Mouse (Mus musculus) left cerebral cortex, adult 18-20 months (tissue): ENCODE measurements around the gene Gstm2. TPM values are rescaled to one million over a fixed set of nuclear protein-coding genes. Genes with fewer than 3 reads are reported as not detected.
"Not testable (repeated sequence)": the region's sequence is repeated elsewhere in the genome, so short reads cannot be mapped to it uniquely, and the experiment has no call there.

Experiments
- DNase-seq, 2 experiments: peaks; one replicate each; pipeline ENCODE4 v3.0.0; 2021 to 2022; ENCODE audit warnings: low spot score in 2 of 2, mixed read lengths in 1 of 2
- total RNA-seq, 2 experiments: library from RNA; stranded (reverse); gene quantifications; 2 replicates each; pipeline ENCODE4 v1.2.3; 2021

The Gstm2 gene
- total RNA-seq, 2 experiments from 2014 or later, result 5.0 to 5.7 TPM

GRCm38 (mm10) chr3:107998591-107998990 lies 12.3 kb upstream of the Gstm2 start:
- DNase-seq, result no peak

- DNase-seq, result no peak
Measured at GRCm38 (mm10) chr3:107996576-107996975, 10.3 kb upstream of the Gstm2 start.

- not testable (repeated sequence) for DNase-seq
Measured at GRCm38 (mm10) chr3:107995974-107996373, 9.7 kb upstream of the Gstm2 start.

- not testable (repeated sequence) for DNase-seq
Measured at GRCm38 (mm10) chr3:107985141-107985540, 1.1 kb downstream of the Gstm2 start.

- DNase-seq, result no peak
Measured at GRCm38 (mm10) chr3:107984471-107984870, 1.8 kb downstream of the Gstm2 start.

- DNase-seq, result no peak
Measured at GRCm38 (mm10) chr3:107983771-107984170, 2.5 kb downstream of the Gstm2 start.

- peak in 1 of 2 experiments; percentile 18 for DNase-seq
Measured at GRCm38 (mm10) chr3:107982726-107983125, 3.5 kb downstream of the Gstm2 start.

- no peak for DNase-seq
Measured at GRCm38 (mm10) chr3:107981261-107981660, 5.0 kb downstream of the Gstm2 start.

GRCm38 (mm10) chr3:107977691-107978090 lies 8.6 kb downstream of the Gstm2 start:
- no peak for DNase-seq

GRCm38 (mm10) chr3:107974237-107974636 lies 12.0 kb downstream of the Gstm2 start:
- DNase-seq, result no peak

- no peak for DNase-seq
Measured at GRCm38 (mm10) chr3:107972070-107972469, 14.2 kb downstream of the Gstm2 start.

GRCm38 (mm10) chr3:107971101-107971500 lies 15.2 kb downstream of the Gstm2 start:
- DNase-seq, result not testable (repeated sequence)

- no peak for DNase-seq
Measured at GRCm38 (mm10) chr3:107968724-107969395, 17.4 kb downstream of the Gstm2 start, which contains the start of gene Gstm3. Gene Gstm3, minus strand, starts transcription at chr3:107969283.

- DNase-seq, result no peak
Measured at GRCm38 (mm10) chr3:107966631-107967030, 19.6 kb downstream of the Gstm2 start.

- no peak for DNase-seq
Measured at GRCm38 (mm10) chr3:107965592-107965991, 20.7 kb downstream of the Gstm2 start.

- DNase-seq, result no peak
Measured at GRCm38 (mm10) chr3:107964656-107965308, 21.5 kb downstream of the Gstm2 start.

- DNase-seq, result no peak
Measured at GRCm38 (mm10) chr3:107964026-107964425, 22.2 kb downstream of the Gstm2 start.

GRCm38 (mm10) chr3:107955260-107955659 lies 31.0 kb downstream of the Gstm2 start:
- DNase-seq, result not testable (repeated sequence)

GRCm38 (mm10) chr3:107953906-107954305 lies 32.3 kb downstream of the Gstm2 start:
- no peak for DNase-seq

- DNase-seq, result peak in 1 of 2 experiments; percentile 57
Measured at GRCm38 (mm10) chr3:107953328-107953755, 32.9 kb downstream of the Gstm2 start.

- no peak for DNase-seq
Measured at GRCm38 (mm10) chr3:107950531-107950930, 35.7 kb downstream of the Gstm2 start.

- not testable (repeated sequence) for DNase-seq
Measured at GRCm38 (mm10) chr3:107949461-107949860, 36.8 kb downstream of the Gstm2 start.

GRCm38 (mm10) chr3:107945729-107946128 lies 40.5 kb downstream of the Gstm2 start:
- DNase-seq, result no peak
